Mouse (Mus musculus) myocyte (in vitro differentiated cells): ENCODE results near the gene Hsd17b12. TPM values are rescaled to one million over a fixed set of nuclear protein-coding genes. Genes with fewer than 3 reads are reported as not detected.
A peak's percentile ranks its signal among the peaks of the same experiment; 100 is the strongest.

Source experiments
- H3K27me3 ChIP-seq: one replicate; pipeline ENCODE4 v1.6.1; 2011; ENCODE audit not compliant: control insufficient read depth, insufficient read depth, insufficient read length
- H3K36me3 ChIP-seq: one replicate; pipeline ENCODE4 v1.6.1; 2011; ENCODE audit not compliant: control insufficient read depth, insufficient read depth
- H3K4me2 ChIP-seq: one replicate; pipeline ENCODE4 v1.6.1; 2011; ENCODE audit warnings: low read depth, control low read depth
- H3K4me3 ChIP-seq: one replicate; pipeline ENCODE4 v1.5.1; 2011; ENCODE audit warnings: mild to moderate bottlenecking, control low read depth, moderate library complexity
- H3K79me2 ChIP-seq: one replicate; pipeline ENCODE4 v1.6.1; 2011; ENCODE audit not compliant: control insufficient read depth, insufficient read depth
- H3ac ChIP-seq: one replicate; pipeline ENCODE4 v1.6.1; 2011; ENCODE audit not compliant: control insufficient read depth, insufficient read length
- CEBPB ChIP-seq: IDR thresholded peaks from 2 replicates; pipeline ENCODE4 v1.6.1; 2011; ENCODE audit warnings: mild to moderate bottlenecking, moderate library complexity; ENCODE audit not compliant: poor library complexity, insufficient read depth, severe bottlenecking
- E2F4 ChIP-seq: IDR thresholded peaks from one replicate; pipeline ENCODE4 v1.6.1; 2011; ENCODE audit warnings: mild to moderate bottlenecking, control low read depth, moderate library complexity; ENCODE audit not compliant: insufficient read depth
- MAX ChIP-seq: IDR thresholded peaks from one replicate; pipeline ENCODE4 v1.6.1; 2011; ENCODE audit warnings: low read depth, mild to moderate bottlenecking, control low read depth
- MYOD1 ChIP-seq, 3 experiments: IDR thresholded peaks; one replicate each; pipeline ENCODE4 v1.6.1; 2011; ENCODE audit warnings: control low read depth in 2 of 3, low read depth in 2 of 3, mild to moderate bottlenecking in 2 of 3, moderate library complexity in 1 of 3; ENCODE audit not compliant: insufficient read length in 2 of 3, control insufficient read depth in 1 of 3
- MYOG ChIP-seq, 3 experiments: IDR thresholded peaks; one replicate each; pipeline ENCODE4 v1.6.1; 2011; ENCODE audit warnings: control low read depth in 2 of 3, low read depth in 2 of 3, mild to moderate bottlenecking in 2 of 3; ENCODE audit not compliant: insufficient read length in 2 of 3, control insufficient read depth in 1 of 3, insufficient read depth in 1 of 3
- POLR2A ChIP-seq: IDR thresholded peaks from one replicate; pipeline ENCODE4 v1.6.1; 2011; ENCODE audit warnings: low read depth, mild to moderate bottlenecking, control low read depth, moderate library complexity; ENCODE audit not compliant: insufficient read length
- POLR2AphosphoS2 ChIP-seq: IDR thresholded peaks from one replicate; pipeline ENCODE4 v1.6.1; 2011; ENCODE audit warnings: low read depth, control low read depth; ENCODE audit not compliant: insufficient read length
- REST ChIP-seq: IDR thresholded peaks from one replicate; pipeline ENCODE4 v1.6.1; 2011; ENCODE audit warnings: mild to moderate bottlenecking, control low read depth, moderate library complexity; ENCODE audit not compliant: insufficient read depth, insufficient read length
- SRF ChIP-seq: IDR thresholded peaks from one replicate; pipeline ENCODE4 v1.6.1; 2011; ENCODE audit warnings: low read depth; ENCODE audit not compliant: control insufficient read depth, insufficient read length
- TCF12 ChIP-seq: IDR thresholded peaks from one replicate; pipeline ENCODE4 v1.6.1; 2011; ENCODE audit warnings: mild to moderate bottlenecking, control low read depth; ENCODE audit not compliant: poor library complexity, insufficient read depth, severe bottlenecking
- TCF3 ChIP-seq: IDR thresholded peaks from one replicate; pipeline ENCODE4 v1.6.1; 2011; ENCODE audit warnings: low read depth, control low read depth; ENCODE audit not compliant: insufficient read length
- USF1 ChIP-seq: IDR thresholded peaks from one replicate; pipeline ENCODE4 v1.6.1; 2011; ENCODE audit warnings: low read depth, mild to moderate bottlenecking, control low read depth, moderate library complexity
- polyA plus RNA-seq: library from polyadenylated mRNA; unstranded; fragments of >200 nt; fragmentation: generic; extraction: Trizol; gene quantifications from one replicate; pipeline ENCODE4 v1.2.1, GENCODE M21; 2012; ENCODE audit warnings: missing spikeins

Gene Hsd17b12
- polyA plus RNA-seq, 1 experiment: 87.0 TPM

- H3K27me3 ChIP-seq: no peaks in the 10 kb centered on the region
- H3K36me3 ChIP-seq: peaks cover 5% of the 10 kb centered on the region
- TF ChIP-seq CEBPB: peak; percentile 78
- no peak for TF ChIP-seq REST
Measured at GRCm38 (mm10) chr2:94089901-94090300, 67.9 kb downstream of the Hsd17b12 start.

GRCm38 (mm10) chr2:94069482-94069881 is 88.3 kb downstream of the Hsd17b12 start:
- H3K36me3 ChIP-seq: peaks cover 16% of the 10 kb centered on the region
- TF ChIP-seq MYOD1 (IDR thresholded peaks at IDR 0.05; ENCODE audit: control insufficient read depth in 1 of 3, insufficient read length in 2 of 3, low read depth in 2 of 3) (no peak), E2F4 (no peak), MAX (no peak), MYOG (IDR thresholded peaks at IDR 0.05; ENCODE audit: control insufficient read depth in 1 of 3, insufficient read depth in 1 of 3, insufficient read length in 2 of 3, low read depth in 2 of 3) (no peak), REST (no peak), POLR2A (no peak), TCF3 (no peak), TCF12 (no peak), USF1 (no peak), POLR2AphosphoS2 (no peak), SRF (no peak), CEBPB (no peak)
- no peak overlapping the region for H3ac ChIP-seq
- no peak overlapping the region for H3K4me2 ChIP-seq
- no peak overlapping the region for H3K4me3 ChIP-seq
- no peaks in the 10 kb centered on the region for H3K27me3 ChIP-seq
- peaks cover 13% of the 10 kb centered on the region for H3K79me2 ChIP-seq

More at GRCm38 (mm10) chr2:94089901-94090300, 67.9 kb downstream of the Hsd17b12 start:
- Histone ChIP-seq H3K4me3 (no peak overlapping the region), H3K79me2 (peaks cover 17% of the 10 kb centered on the region), H3ac (no peak overlapping the region), H3K4me2 (peak overlapping the region; percentile 25)

- Histone ChIP-seq H3K4me2 (no peak overlapping the region), H3ac (no peak overlapping the region), H3K27me3 (no peaks in the 10 kb centered on the region), H3K4me3 (no peak overlapping the region), H3K79me2 (peaks cover 13% of the 10 kb centered on the region), H3K36me3 (peaks cover 16% of the 10 kb centered on the region)
- no peak for TF ChIP-seq MAX
- TF ChIP-seq MYOG (IDR thresholded peaks at IDR 0.05; ENCODE audit: control insufficient read depth in 1 of 3, insufficient read depth in 1 of 3, insufficient read length in 2 of 3, low read depth in 2 of 3): no peak
- TF ChIP-seq TCF12: no peak
- TF ChIP-seq REST: no peak
- TF ChIP-seq MYOD1 (IDR thresholded peaks at IDR 0.05; ENCODE audit: control insufficient read depth in 1 of 3, insufficient read length in 2 of 3, low read depth in 2 of 3): no peak
Measured at GRCm38 (mm10) chr2:94066540-94067135, 91.1 kb downstream of the Hsd17b12 start.

- Histone ChIP-seq H3K27me3 (no peaks in the 10 kb centered on the region), H3K36me3 (peaks cover 16% of the 10 kb centered on the region), H3ac (no peak overlapping the region), H3K4me3 (no peak overlapping the region), H3K4me2 (no peak overlapping the region), H3K79me2 (peaks cover 13% of the 10 kb centered on the region)
- no peak for TF ChIP-seq REST
- no peak for TF ChIP-seq MYOD1 (IDR thresholded peaks at IDR 0.05; ENCODE audit: control insufficient read depth in 1 of 3, insufficient read length in 2 of 3, low read depth in 2 of 3)
- TF ChIP-seq MAX: no peak
- no peak for TF ChIP-seq E2F4
- no peak for TF ChIP-seq USF1
- no peak for TF ChIP-seq SRF
- no peak for TF ChIP-seq POLR2A
- TF ChIP-seq MYOG (IDR thresholded peaks at IDR 0.05; ENCODE audit: control insufficient read depth in 1 of 3, insufficient read depth in 1 of 3, insufficient read length in 2 of 3, low read depth in 2 of 3): no peak
- TF ChIP-seq POLR2AphosphoS2: no peak
- TF ChIP-seq TCF3: no peak
- TF ChIP-seq TCF12: no peak
- TF ChIP-seq CEBPB: no peak
Measured at GRCm38 (mm10) chr2:94066120-94066519, 91.6 kb downstream of the Hsd17b12 start.

GRCm38 (mm10) chr2:94062791-94063190 is 95.0 kb downstream of the Hsd17b12 start:
- Histone ChIP-seq H3K27me3 (no peaks in the 10 kb centered on the region), H3K4me3 (no peak overlapping the region), H3ac (no peak overlapping the region), H3K36me3 (peaks cover 12% of the 10 kb centered on the region), H3K4me2 (no peak overlapping the region), H3K79me2 (no peaks in the 10 kb centered on the region)
- no peak for TF ChIP-seq TCF3
- no peak for TF ChIP-seq MAX
- TF ChIP-seq TCF12: no peak
- no peak for TF ChIP-seq USF1
- TF ChIP-seq CEBPB: no peak
- no peak for TF ChIP-seq MYOD1 (IDR thresholded peaks at IDR 0.05; ENCODE audit: control insufficient read depth in 1 of 3, insufficient read length in 2 of 3, low read depth in 2 of 3)
- TF ChIP-seq SRF: no peak
- TF ChIP-seq E2F4: no peak
- no peak for TF ChIP-seq REST
- no peak for TF ChIP-seq POLR2A
- no peak for TF ChIP-seq POLR2AphosphoS2
- TF ChIP-seq MYOG (IDR thresholded peaks at IDR 0.05; ENCODE audit: control insufficient read depth in 1 of 3, insufficient read depth in 1 of 3, insufficient read length in 2 of 3, low read depth in 2 of 3): no peak
